Mouse (Mus musculus): ENCODE results near the gene Slc19a3.

GRCm38 (mm10) chr1:83032508-83032907 is 5.7 kb downstream of the Slc19a3 start:
- no peak for TF ChIP-seq CTCF (IDR thresholded peaks at IDR 0.05; ENCODE audit: low read depth)
- TF ChIP-seq EP300 (IDR thresholded peaks at IDR 0.05; ENCODE audit: low read depth) = no peak
